Mouse (Mus musculus): Measurements from ENCODE around the gene Cep83. TPM values are rescaled to one million over a fixed set of nuclear protein-coding genes. Genes with fewer than 3 reads are reported as not detected.

Gene Cep83
- polyA plus RNA-seq, 1 experiment from 2014 or later: 30.1 TPM

DNA sequence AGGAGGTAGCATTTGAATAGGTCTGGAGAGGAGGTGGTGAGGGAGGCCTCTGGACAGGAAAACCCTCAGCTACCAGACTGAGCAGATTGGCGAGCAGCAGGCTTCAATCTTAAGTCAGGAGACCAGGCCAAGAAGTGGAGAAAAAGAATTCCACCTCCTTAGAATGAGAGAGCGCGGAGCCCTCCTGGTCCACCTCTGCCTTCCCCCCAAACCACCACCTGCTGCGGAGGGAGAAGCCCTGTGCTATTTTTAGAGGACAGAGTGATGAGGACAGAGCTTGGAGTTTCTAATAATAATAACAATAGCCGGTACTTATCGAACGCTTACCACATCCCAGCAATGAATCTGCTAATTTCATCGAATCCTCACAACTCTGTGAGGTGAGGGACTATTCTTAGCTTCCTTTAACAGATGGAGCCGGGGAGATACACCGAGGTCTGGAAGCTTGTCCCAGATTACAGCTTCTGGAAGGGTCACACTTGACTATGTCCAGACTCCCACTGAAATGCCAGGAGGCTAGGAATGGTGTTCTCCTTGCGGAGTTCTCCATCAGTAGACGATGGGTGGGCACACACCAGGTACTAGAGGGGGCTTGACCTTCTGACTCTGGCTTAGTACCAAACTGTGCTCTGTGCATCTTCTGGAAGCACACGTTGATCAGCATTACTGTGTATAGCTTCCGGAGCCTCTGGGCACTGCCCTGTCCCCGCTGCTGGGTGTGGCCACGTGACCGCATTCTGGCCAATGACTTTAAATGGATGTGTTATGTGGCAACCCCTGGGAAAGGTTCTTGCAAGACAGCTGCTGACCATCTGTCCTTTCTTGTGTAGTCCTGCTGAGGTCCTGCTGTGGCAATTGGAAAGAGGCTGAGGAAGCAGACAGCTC, 130.6 kb downstream of the Cep83 start:
- Histone ChIP-seq H3K9me3 (replicated peaks; ENCODE audit: control insufficient read depth, low read length) (no peaks in the 10 kb centered on the region), H3K4me1 (ENCODE audit: control insufficient read depth, insufficient read depth, low read length) (no peaks in the 10 kb centered on the region), H3K4me3 (ENCODE audit: low read depth, low read length) (no peak overlapping the region), H3K27ac (replicated peaks; ENCODE audit: low read depth, low read length) (no peak overlapping the region), H3K36me3 (replicated peaks; ENCODE audit: control insufficient read depth, insufficient read depth, low read depth, low read length) (no peaks in the 10 kb centered on the region), H3K9ac (replicated peaks; ENCODE audit: low read length) (no peak overlapping the region), H3K27me3 (ENCODE audit: control insufficient read depth, insufficient read depth, low read length) (no peaks in the 10 kb centered on the region), H3K4me2 (ENCODE audit: low read depth, low read length) (no peak overlapping the region)
- ATAC-seq (replicated peaks; ENCODE audit: insufficient number of reproducible peaks, low FRiP score, low TSS enrichment, low read depth): no peak
- DNase-seq (ENCODE audit: low spot score): no peak
- 88% methylated on average over 17 of the region's 17 CpGs for WGBS

GRCm38 (mm10) chr10:94823971-94824760, 135.7 kb downstream of the Cep83 start:
- Histone ChIP-seq H3K9ac (replicated peaks; ENCODE audit: low read length) (no peak overlapping the region; the same call in 1 of the 2 replicates), H3K27me3 (ENCODE audit: control insufficient read depth, insufficient read depth, low read length) (no peaks in the 10 kb centered on the region), H3K4me3 (ENCODE audit: low read depth, low read length) (no peak overlapping the region), H3K9me3 (replicated peaks; ENCODE audit: control insufficient read depth, low read length) (no peaks in the 10 kb centered on the region), H3K4me1 (ENCODE audit: control insufficient read depth, insufficient read depth, low read length) (no peaks in the 10 kb centered on the region), H3K4me2 (ENCODE audit: low read depth, low read length) (no peak overlapping the region; the same call in 1 of the 2 replicates), H3K27ac (replicated peaks; ENCODE audit: low read depth, low read length) (peak overlapping the region; percentile 56; the same call in 1 of the 2 replicates), H3K36me3 (replicated peaks; ENCODE audit: control insufficient read depth, insufficient read depth, low read depth, low read length) (no peaks in the 10 kb centered on the region)
- 22% methylated on average over 11 of the region's 11 CpGs for WGBS
- DNase-seq (ENCODE audit: low spot score) (peak; percentile 76), ATAC-seq (replicated peaks; ENCODE audit: insufficient number of reproducible peaks, low FRiP score, low TSS enrichment, low read depth) (peak; percentile 58)

GRCm38 (mm10) chr10:94825951-94826350, 137.5 kb downstream of the Cep83 start:
- H3K9ac ChIP-seq (replicated peaks; ENCODE audit: low read length): no peak overlapping the region
- H3K27ac ChIP-seq (replicated peaks; ENCODE audit: low read depth, low read length): no peak overlapping the region
- 95% methylated on average over 2 of the region's 2 CpGs for WGBS
- no peaks in the 10 kb centered on the region for H3K36me3 ChIP-seq (replicated peaks; ENCODE audit: control insufficient read depth, insufficient read depth, low read depth, low read length)
- H3K9me3 ChIP-seq (replicated peaks; ENCODE audit: control insufficient read depth, low read length): no peaks in the 10 kb centered on the region
- ATAC-seq (replicated peaks; ENCODE audit: insufficient number of reproducible peaks, low FRiP score, low TSS enrichment, low read depth) (no peak; the same call in 1 of the 2 replicates), DNase-seq (ENCODE audit: low spot score) (no peak)
- no peaks in the 10 kb centered on the region for H3K4me1 ChIP-seq (ENCODE audit: control insufficient read depth, insufficient read depth, low read length)
- H3K27me3 ChIP-seq (ENCODE audit: control insufficient read depth, insufficient read depth, low read length): no peaks in the 10 kb centered on the region
- H3K4me3 ChIP-seq (ENCODE audit: low read depth, low read length): no peak overlapping the region
- H3K4me2 ChIP-seq (ENCODE audit: low read depth, low read length): no peak overlapping the region

DNA sequence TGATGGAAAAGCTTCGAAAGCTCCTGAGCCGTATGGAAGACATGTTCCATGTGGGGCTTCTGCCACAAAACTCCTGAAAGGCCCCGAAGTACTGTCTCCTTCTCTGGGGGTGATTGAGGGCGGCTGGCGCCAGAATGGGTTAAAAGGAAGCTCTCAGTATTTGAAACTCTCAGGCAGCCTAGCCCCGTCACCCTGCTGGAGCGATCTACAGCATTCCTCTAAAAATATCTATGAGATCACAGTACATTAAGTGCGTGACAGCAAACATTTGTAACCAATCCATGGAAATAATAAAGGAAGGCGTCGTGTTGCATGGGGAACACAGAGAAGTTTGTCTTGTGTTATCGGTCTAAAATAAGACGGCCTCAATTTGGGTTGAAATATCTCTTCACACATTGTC, 138.0 kb downstream of the Cep83 start:
- Histone ChIP-seq H3K27ac (replicated peaks; ENCODE audit: low read depth, low read length) (no peak overlapping the region), H3K9ac (replicated peaks; ENCODE audit: low read length) (no peak overlapping the region), H3K27me3 (ENCODE audit: control insufficient read depth, insufficient read depth, low read length) (no peaks in the 10 kb centered on the region), H3K4me1 (ENCODE audit: control insufficient read depth, insufficient read depth, low read length) (no peaks in the 10 kb centered on the region), H3K9me3 (replicated peaks; ENCODE audit: control insufficient read depth, low read length) (no peaks in the 10 kb centered on the region), H3K4me2 (ENCODE audit: low read depth, low read length) (no peak overlapping the region), H3K36me3 (replicated peaks; ENCODE audit: control insufficient read depth, insufficient read depth, low read depth, low read length) (no peaks in the 10 kb centered on the region), H3K4me3 (ENCODE audit: low read depth, low read length) (no peak overlapping the region)
- WGBS: 74% methylated on average over 12 of the region's 12 CpGs
- no peak for DNase-seq (ENCODE audit: low spot score)
- ATAC-seq (replicated peaks; ENCODE audit: insufficient number of reproducible peaks, low FRiP score, low TSS enrichment, low read depth): no peak

DNA sequence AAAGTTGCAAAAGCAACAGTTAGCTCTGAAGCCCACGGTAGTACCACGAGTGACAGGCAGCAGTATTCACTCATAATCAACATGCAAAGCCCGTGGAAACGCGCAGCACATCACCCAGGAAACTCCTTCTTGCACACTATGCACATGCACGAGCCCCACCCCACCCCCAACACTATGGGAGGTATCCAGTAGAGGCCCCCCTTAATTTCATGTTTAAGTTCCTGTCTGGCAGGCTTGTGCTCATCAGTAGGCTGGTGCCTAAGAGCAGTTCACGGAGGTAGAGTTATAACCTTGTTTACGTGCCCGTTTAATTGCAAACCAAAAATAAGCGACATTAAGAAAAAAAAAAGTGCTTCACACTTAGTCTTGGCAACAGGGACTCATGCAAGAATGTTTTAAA, 138.9 kb downstream of the Cep83 start:
- ATAC-seq (replicated peaks; ENCODE audit: insufficient number of reproducible peaks, low FRiP score, low TSS enrichment, low read depth): no peak
- Histone ChIP-seq H3K9ac (replicated peaks; ENCODE audit: low read length) (no peak overlapping the region), H3K27ac (replicated peaks; ENCODE audit: low read depth, low read length) (no peak overlapping the region), H3K4me1 (ENCODE audit: control insufficient read depth, insufficient read depth, low read length) (no peaks in the 10 kb centered on the region), H3K4me2 (ENCODE audit: low read depth, low read length) (no peak overlapping the region), H3K9me3 (replicated peaks; ENCODE audit: control insufficient read depth, low read length) (no peaks in the 10 kb centered on the region), H3K36me3 (replicated peaks; ENCODE audit: control insufficient read depth, insufficient read depth, low read depth, low read length) (no peaks in the 10 kb centered on the region), H3K27me3 (ENCODE audit: control insufficient read depth, insufficient read depth, low read length) (no peaks in the 10 kb centered on the region), H3K4me3 (ENCODE audit: low read depth, low read length) (no peak overlapping the region)
- no peak for DNase-seq (ENCODE audit: low spot score)
- WGBS: 86% methylated on average over 10 of the region's 10 CpGs

DNA sequence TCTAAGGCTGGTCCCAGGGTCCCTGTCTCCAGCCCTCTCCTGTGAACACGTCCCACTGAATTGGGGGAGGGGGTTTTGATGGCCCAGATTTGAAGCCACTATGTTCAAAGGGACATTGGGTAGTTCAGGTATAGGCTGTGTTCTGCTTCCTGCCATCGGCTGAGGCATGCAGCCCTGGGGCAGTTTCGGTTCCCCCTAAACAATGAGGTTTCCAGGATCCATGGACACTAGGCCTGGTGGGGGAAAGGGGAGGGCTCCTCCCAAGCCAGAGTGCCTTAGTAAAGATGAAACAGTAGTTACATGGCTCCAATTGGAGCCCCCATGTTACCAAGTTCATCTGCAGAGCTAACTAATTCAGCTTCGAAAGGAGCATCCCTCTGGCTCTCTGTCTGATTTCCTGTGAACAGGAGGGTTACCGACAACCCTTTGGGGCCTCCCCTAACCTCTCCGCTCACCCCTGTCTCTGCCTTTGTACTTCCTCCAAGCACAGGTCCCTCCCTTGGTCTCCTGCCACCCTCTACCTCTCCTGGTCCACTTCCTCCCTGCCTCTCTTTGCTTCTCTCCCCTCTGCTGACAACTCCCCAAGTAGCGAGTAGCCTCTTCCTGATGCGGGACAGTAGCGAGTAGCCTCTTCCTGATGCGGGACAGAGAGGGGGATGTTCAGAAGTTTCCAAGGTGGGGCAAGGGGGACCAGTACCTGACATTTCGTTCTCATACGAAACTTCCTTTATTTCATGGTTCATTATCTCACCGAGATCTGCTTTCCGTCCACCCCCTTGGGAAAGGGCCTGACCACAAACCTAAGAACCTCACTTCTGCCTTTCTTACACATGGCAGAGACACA, 139.7 kb downstream of the Cep83 start:
- ATAC-seq (replicated peaks; ENCODE audit: insufficient number of reproducible peaks, low FRiP score, low TSS enrichment, low read depth) (no peak; the same call in 1 of the 2 replicates), DNase-seq (ENCODE audit: low spot score) (no peak)
- WGBS: 74% methylated on average over 14 of the region's 14 CpGs
- Histone ChIP-seq H3K36me3 (replicated peaks; ENCODE audit: control insufficient read depth, insufficient read depth, low read depth, low read length) (no peaks in the 10 kb centered on the region), H3K27ac (replicated peaks; ENCODE audit: low read depth, low read length) (no peak overlapping the region), H3K4me2 (ENCODE audit: low read depth, low read length) (no peak overlapping the region), H3K27me3 (ENCODE audit: control insufficient read depth, insufficient read depth, low read length) (no peaks in the 10 kb centered on the region), H3K9ac (replicated peaks; ENCODE audit: low read length) (no peak overlapping the region), H3K4me1 (ENCODE audit: control insufficient read depth, insufficient read depth, low read length) (no peaks in the 10 kb centered on the region), H3K9me3 (replicated peaks; ENCODE audit: control insufficient read depth, low read length) (no peaks in the 10 kb centered on the region), H3K4me3 (ENCODE audit: low read depth, low read length) (no peak overlapping the region)

GRCm38 (mm10) chr10:94828734-94829230, 140.3 kb downstream of the Cep83 start:
- Histone ChIP-seq H3K4me1 (ENCODE audit: control insufficient read depth, insufficient read depth, low read length) (no peaks in the 10 kb centered on the region), H3K4me2 (ENCODE audit: low read depth, low read length) (no peak overlapping the region), H3K36me3 (replicated peaks; ENCODE audit: control insufficient read depth, insufficient read depth, low read depth, low read length) (no peaks in the 10 kb centered on the region), H3K9ac (replicated peaks; ENCODE audit: low read length) (no peak overlapping the region), H3K4me3 (ENCODE audit: low read depth, low read length) (no peak overlapping the region), H3K27ac (replicated peaks; ENCODE audit: low read depth, low read length) (no peak overlapping the region), H3K9me3 (replicated peaks; ENCODE audit: control insufficient read depth, low read length) (no peaks in the 10 kb centered on the region), H3K27me3 (ENCODE audit: control insufficient read depth, insufficient read depth, low read length) (no peaks in the 10 kb centered on the region)
- ATAC-seq (replicated peaks; ENCODE audit: insufficient number of reproducible peaks, low FRiP score, low TSS enrichment, low read depth) (no peak), DNase-seq (ENCODE audit: low spot score) (no peak)
- WGBS: 91% methylated on average over 7 of the region's 7 CpGs
